Mouse (Mus musculus) cortical plate, adult 2 months (tissue): Measurements from ENCODE around the gene Emc1.

ENCODE experiments used
- CTCF ChIP-seq: fragments of 200-500 bp; IDR thresholded peaks from 2 replicates; pipeline ENCODE4 v1.5.1; 2011; ENCODE audit warnings: mild to moderate bottlenecking, control low read depth, low read length; ENCODE audit not compliant: insufficient read depth; ENCODE audit errors: extremely low read depth
- POLR2A ChIP-seq: fragments of 200-500 bp; IDR thresholded peaks from 2 replicates; pipeline ENCODE4 v1.6.1; 2011; ENCODE audit warnings: mild to moderate bottlenecking, low read length, control low read depth; ENCODE audit not compliant: insufficient read depth; ENCODE audit errors: extremely low read depth

- no peak for TF ChIP-seq CTCF
- no peak for TF ChIP-seq POLR2A
These were observed 10.7 kb upstream of the Emc1 start for GRCm38 (mm10) chr4:139341556-139342233.
